Mouse (Mus musculus): ENCODE data around the gene Prickle4. TPM values are rescaled to one million over a fixed set of nuclear protein-coding genes. Genes with fewer than 3 reads are reported as not detected.
"Not testable (repeated sequence)": the region's sequence is repeated elsewhere in the genome, so short reads cannot be mapped to it uniquely, and the experiment has no call there.

Prickle4 gene
- polyA plus RNA-seq, 1 experiment from 2014 or later = 2.1 TPM

- no peak for ATAC-seq (ENCODE audit: low FRiP score)
- peaks cover 13% of the 10 kb centered on the region; the same call in 1 of the 2 replicates for H3K36me3 ChIP-seq (replicated peaks; ENCODE audit: control insufficient read depth, insufficient read depth)
- H3K27ac ChIP-seq = no peak overlapping the region
- H3K27me3 ChIP-seq (ENCODE audit: control insufficient read depth, insufficient read depth, low read length) = no peaks in the 10 kb centered on the region
- no peaks in the 10 kb centered on the region for H3K9me3 ChIP-seq (ENCODE audit: control insufficient read depth, low read length)
- DNase-seq (ENCODE audit: low spot score) = no peak
- no peak overlapping the region for H3K4me3 ChIP-seq (replicated peaks; ENCODE audit: low read length)
- WGBS = 85% methylated on average over 3 of the region's 3 CpGs
- H3K4me1 ChIP-seq (replicated peaks; ENCODE audit: control insufficient read depth, insufficient read depth, low read length) = no peaks in the 10 kb centered on the region
- no peak overlapping the region for H3K4me2 ChIP-seq (replicated peaks)
- H3K9ac ChIP-seq = no peak overlapping the region
Measured at GRCm38 (mm10) chr17:47658741-47659243, 35.7 kb downstream of the Prickle4 start.

DNA sequence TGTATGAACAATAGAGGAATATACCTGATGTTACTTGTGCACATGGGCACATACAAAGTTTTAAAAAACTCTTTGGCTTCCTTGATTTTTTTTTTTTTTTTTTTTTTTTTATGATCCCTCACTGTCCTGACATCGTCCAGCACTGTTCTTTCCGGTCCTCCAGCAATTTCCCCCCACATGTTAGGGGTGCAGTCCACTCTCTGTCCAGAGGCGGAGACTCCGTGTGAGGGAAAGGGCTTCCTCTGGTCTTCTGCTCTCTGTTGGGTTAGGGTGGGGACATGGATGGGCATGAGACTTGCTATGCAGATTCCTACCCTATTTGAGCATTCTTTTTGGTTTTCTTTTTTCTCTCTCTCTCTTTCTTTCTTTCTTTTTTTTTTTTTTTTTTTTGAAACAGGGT, 36.6 kb downstream of the Prickle4 start:
- Histone ChIP-seq H3K4me2 (replicated peaks) (no peak overlapping the region), H3K27ac (no peak overlapping the region), H3K4me1 (replicated peaks; ENCODE audit: control insufficient read depth, insufficient read depth, low read length) (no peaks in the 10 kb centered on the region), H3K27me3 (ENCODE audit: control insufficient read depth, insufficient read depth, low read length) (no peaks in the 10 kb centered on the region), H3K9me3 (ENCODE audit: control insufficient read depth, low read length) (no peaks in the 10 kb centered on the region), H3K36me3 (replicated peaks; ENCODE audit: control insufficient read depth, insufficient read depth) (peaks cover 16% of the 10 kb centered on the region; the same call in 1 of the 2 replicates), H3K9ac (no peak overlapping the region), H3K4me3 (replicated peaks; ENCODE audit: low read length) (no peak overlapping the region)
- ATAC-seq (ENCODE audit: low FRiP score) (no peak), DNase-seq (ENCODE audit: low spot score) (no peak)
- 90% methylated on average over 4 of the region's 4 CpGs for WGBS

DNA sequence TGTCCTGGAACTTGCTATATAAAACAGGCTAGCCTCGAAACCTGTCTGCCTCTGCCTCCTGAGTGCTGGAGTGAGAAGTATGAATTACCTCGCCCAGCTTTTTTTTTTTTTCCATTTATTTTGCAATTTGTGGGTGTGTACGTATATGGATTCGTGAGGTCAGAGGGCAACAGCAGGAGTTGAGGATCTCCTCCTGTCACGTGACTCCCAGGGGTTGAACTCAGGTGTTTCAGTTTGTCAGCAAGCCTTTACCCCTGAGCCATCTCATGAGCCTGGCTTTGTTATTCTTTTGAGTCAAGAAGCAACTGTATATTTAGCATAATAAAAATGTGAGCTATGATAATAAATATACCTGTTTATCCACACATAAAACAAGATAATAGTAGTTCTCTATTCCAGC, 38.8 kb downstream of the Prickle4 start:
- no peak overlapping the region for H3K4me3 ChIP-seq (replicated peaks; ENCODE audit: low read length)
- ATAC-seq (ENCODE audit: low FRiP score) = no peak
- H3K27me3 ChIP-seq (ENCODE audit: control insufficient read depth, insufficient read depth, low read length) = no peaks in the 10 kb centered on the region

DNA sequence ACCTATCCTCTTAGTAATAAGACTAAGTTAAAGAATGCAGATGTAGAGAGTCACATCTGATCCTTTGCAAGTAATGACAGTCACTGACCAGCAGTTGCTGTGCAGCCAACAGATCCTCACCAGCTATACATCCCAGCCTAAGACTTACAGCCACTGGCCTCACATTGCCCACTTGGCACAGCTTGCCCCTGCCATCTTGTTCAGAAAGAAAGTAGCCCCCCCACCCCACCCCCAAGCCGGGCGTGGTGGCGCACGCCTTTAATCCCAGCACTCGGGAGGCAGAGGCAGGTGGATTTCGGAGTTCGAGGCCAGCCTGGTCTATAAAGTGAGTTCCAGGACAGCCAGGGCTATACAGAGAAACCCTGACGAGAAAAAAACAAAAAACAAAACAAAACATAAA, 40.2 kb downstream of the Prickle4 start:
- ATAC-seq (ENCODE audit: low FRiP score); H3K4me1 ChIP-seq (replicated peaks; ENCODE audit: control insufficient read depth, insufficient read depth, low read length); H3K27ac ChIP-seq; DNase-seq (ENCODE audit: low spot score); H3K4me3 ChIP-seq (replicated peaks; ENCODE audit: low read length); H3K9ac ChIP-seq; H3K9me3 ChIP-seq (ENCODE audit: control insufficient read depth, low read length); H3K4me2 ChIP-seq (replicated peaks); H3K27me3 ChIP-seq (ENCODE audit: control insufficient read depth, insufficient read depth, low read length): not testable (repeated sequence)
- WGBS = 91% methylated on average over 8 of the region's 8 CpGs
- H3K36me3 ChIP-seq (replicated peaks; ENCODE audit: control insufficient read depth, insufficient read depth) = peaks cover 16% of the 10 kb centered on the region; the same call in 1 of the 2 replicates

More for the DNA sequence above, 38.8 kb downstream of the Prickle4 start:
- Histone ChIP-seq H3K27ac (no peak overlapping the region), H3K9ac (no peak overlapping the region), H3K4me2 (replicated peaks) (no peak overlapping the region), H3K9me3 (ENCODE audit: control insufficient read depth, low read length) (no peaks in the 10 kb centered on the region), H3K4me1 (replicated peaks; ENCODE audit: control insufficient read depth, insufficient read depth, low read length) (no peaks in the 10 kb centered on the region), H3K36me3 (replicated peaks; ENCODE audit: control insufficient read depth, insufficient read depth) (peaks cover 19% of the 10 kb centered on the region; the same call in 1 of the 2 replicates)
- WGBS = 84% methylated on average over 5 of the region's 5 CpGs
- DNase-seq (ENCODE audit: low spot score) = no peak

- DNase-seq (ENCODE audit: low spot score) (no peak), ATAC-seq (ENCODE audit: low FRiP score) (no peak)
- Histone ChIP-seq H3K9ac (no peak overlapping the region), H3K27ac (no peak overlapping the region), H3K4me1 (replicated peaks; ENCODE audit: control insufficient read depth, insufficient read depth, low read length) (no peaks in the 10 kb centered on the region), H3K36me3 (replicated peaks; ENCODE audit: control insufficient read depth, insufficient read depth) (peaks cover 15% of the 10 kb centered on the region; the same call in 1 of the 2 replicates), H3K4me2 (replicated peaks) (no peak overlapping the region), H3K27me3 (ENCODE audit: control insufficient read depth, insufficient read depth, low read length) (no peaks in the 10 kb centered on the region), H3K4me3 (replicated peaks; ENCODE audit: low read length) (no peak overlapping the region), H3K9me3 (ENCODE audit: control insufficient read depth, low read length) (no peaks in the 10 kb centered on the region)
- WGBS = 63% methylated on average over 2 of the region's 2 CpGs
Measured at GRCm38 (mm10) chr17:47651953-47652352, 42.6 kb downstream of the Prickle4 start.

GRCm38 (mm10) chr17:47648966-47649365, 45.6 kb downstream of the Prickle4 start:
- no peak overlapping the region for H3K4me3 ChIP-seq (replicated peaks; ENCODE audit: low read length)
- no peak overlapping the region for H3K9ac ChIP-seq
- DNase-seq (ENCODE audit: low spot score) (no peak), ATAC-seq (ENCODE audit: low FRiP score) (no peak)
- no peaks in the 10 kb centered on the region for H3K9me3 ChIP-seq (ENCODE audit: control insufficient read depth, low read length)
- no peaks in the 10 kb centered on the region for H3K4me1 ChIP-seq (replicated peaks; ENCODE audit: control insufficient read depth, insufficient read depth, low read length)
- WGBS = 36% methylated on average over 4 of the region's 4 CpGs
- no peak overlapping the region for H3K4me2 ChIP-seq (replicated peaks)
- H3K36me3 ChIP-seq (replicated peaks; ENCODE audit: control insufficient read depth, insufficient read depth) = peaks cover 7% of the 10 kb centered on the region; the same call in 1 of the 2 replicates
- no peaks in the 10 kb centered on the region for H3K27me3 ChIP-seq (ENCODE audit: control insufficient read depth, insufficient read depth, low read length)
- H3K27ac ChIP-seq = no peak overlapping the region

DNA sequence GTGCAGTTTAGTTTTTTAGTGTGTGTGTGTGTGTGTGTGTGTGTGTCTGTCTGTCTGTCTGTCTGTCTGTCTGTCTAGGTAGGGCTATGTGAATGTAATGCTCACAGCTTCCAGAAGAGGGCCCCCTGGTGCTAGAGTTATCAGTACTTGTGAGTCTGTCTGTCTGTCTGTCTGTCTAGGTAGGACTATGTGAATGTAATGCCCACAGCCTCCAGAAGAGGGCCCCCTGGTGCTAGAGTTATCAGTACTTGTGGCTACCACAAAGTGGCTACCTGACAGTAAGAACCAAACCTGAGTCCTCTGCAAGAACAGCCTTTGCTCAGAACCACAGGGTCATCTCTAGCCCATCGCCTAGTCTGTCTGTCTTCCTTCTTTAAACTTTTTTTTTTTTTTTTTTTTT, 47.9 kb downstream of the Prickle4 start:
- no peak for ATAC-seq (ENCODE audit: low FRiP score)
- H3K4me2 ChIP-seq (replicated peaks) = no peak overlapping the region
- H3K9ac ChIP-seq = no peak overlapping the region
- DNase-seq (ENCODE audit: low spot score) = peak; percentile 46
- H3K36me3 ChIP-seq (replicated peaks; ENCODE audit: control insufficient read depth, insufficient read depth) = peaks cover 2% of the 10 kb centered on the region; the same call in 1 of the 2 replicates
- H3K4me1 ChIP-seq (replicated peaks; ENCODE audit: control insufficient read depth, insufficient read depth, low read length) = no peaks in the 10 kb centered on the region
- no peaks in the 10 kb centered on the region for H3K9me3 ChIP-seq (ENCODE audit: control insufficient read depth, low read length)
- no peak overlapping the region for H3K27ac ChIP-seq
- WGBS = 81% methylated on average over 1 of the region's 1 CpGs
- no peak overlapping the region for H3K4me3 ChIP-seq (replicated peaks; ENCODE audit: low read length)
- no peaks in the 10 kb centered on the region for H3K27me3 ChIP-seq (ENCODE audit: control insufficient read depth, insufficient read depth, low read length)

- no peak overlapping the region for H3K4me2 ChIP-seq (replicated peaks)
- H3K9ac ChIP-seq = no peak overlapping the region
- no peaks in the 10 kb centered on the region for H3K4me1 ChIP-seq (replicated peaks; ENCODE audit: control insufficient read depth, insufficient read depth, low read length)
- H3K4me3 ChIP-seq (replicated peaks; ENCODE audit: low read length) = no peak overlapping the region
- no peak overlapping the region for H3K27ac ChIP-seq
- WGBS = 97% methylated on average over 2 of the region's 2 CpGs
- no peaks in the 10 kb centered on the region for H3K36me3 ChIP-seq (replicated peaks; ENCODE audit: control insufficient read depth, insufficient read depth)
- no peaks in the 10 kb centered on the region for H3K9me3 ChIP-seq (ENCODE audit: control insufficient read depth, low read length)
- ATAC-seq (ENCODE audit: low FRiP score) (no peak), DNase-seq (ENCODE audit: low spot score) (no peak)
- H3K27me3 ChIP-seq (ENCODE audit: control insufficient read depth, insufficient read depth, low read length) = no peaks in the 10 kb centered on the region
Measured at GRCm38 (mm10) chr17:47642992-47643391, 51.5 kb downstream of the Prickle4 start.
